Mouse (Mus musculus): ENCODE measurements at regions not wholly inside any gene's neighbourhood (a gene's known extent, or its start where the extent isn't known, plus 50 kb on each side); places are given as distances from the start of the nearest gene placed in this dataset.

GRCm38 (mm10) chr4:32185986-32186385 is 52.6 kb upstream of the Bach2 start:
- H3K9ac ChIP-seq (ENCODE audit: control insufficient read depth, low read depth, low read length, poor library complexity, severe bottlenecking) = no peak overlapping the region
- no peaks in the 10 kb centered on the region for H3K9me3 ChIP-seq (replicated peaks; ENCODE audit: insufficient read depth, low read length)
- H3K4me1 ChIP-seq (ENCODE audit: control insufficient read depth in 1 of 2, insufficient read depth in 2 of 2, low read length in 2 of 2) = peaks cover 5 to 13% of the 10 kb centered on the region in 2 experiments; a peak in 3 of 4 replicates
- DNase-seq (ENCODE audit: low read depth, low spot score) = no peak
- H3K4me3 ChIP-seq (ENCODE audit: control insufficient read depth in 1 of 2, insufficient read depth in 1 of 2, low read depth in 2 of 2, low read length in 2 of 2) = no peak overlapping the region
- TF ChIP-seq USF2 (IDR thresholded peaks at IDR 0.05; ENCODE audit: borderline replicate concordance in 1 of 2, insufficient read depth in 1 of 2, low read depth in 1 of 2, low read length in 2 of 2) = no peak
- TF ChIP-seq NELFE (IDR thresholded peaks at IDR 0.05; ENCODE audit: low read depth, low read length) = no peak
- no peak for TF ChIP-seq BHLHE40 (IDR thresholded peaks at IDR 0.05; ENCODE audit: borderline replicate concordance, low read depth, low read length)
- TF ChIP-seq UBTF (IDR thresholded peaks at IDR 0.05; ENCODE audit: borderline replicate concordance, insufficient read depth, low read depth, low read length) = no peak
- TF ChIP-seq GATA1 (IDR thresholded peaks at IDR 0.05; ENCODE audit: low read depth, low read length) = no peak
- TF ChIP-seq ZNF384 (IDR thresholded peaks at IDR 0.05; ENCODE audit: low read depth, low read length) = no peak
- no peak for TF ChIP-seq GABPA (IDR thresholded peaks at IDR 0.05; ENCODE audit: low read depth, low read length)
- no peak for TF ChIP-seq MXI1 (IDR thresholded peaks at IDR 0.05; ENCODE audit: low read depth, low read length)
- no peak for TF ChIP-seq ELF1 (IDR thresholded peaks at IDR 0.05; ENCODE audit: low read depth, low read length)
- TF ChIP-seq E2F4 (IDR thresholded peaks at IDR 0.05; ENCODE audit: borderline replicate concordance, low read depth, low read length) = no peak
- no peak for TF ChIP-seq SIN3A (IDR thresholded peaks at IDR 0.05; ENCODE audit: low read length)
- no peak for TF ChIP-seq TAL1 (IDR thresholded peaks at IDR 0.05; ENCODE audit: low read length)
- TF ChIP-seq MAX (IDR thresholded peaks at IDR 0.05; ENCODE audit: low read length) = no peak
- no peak for TF ChIP-seq ETS1 (IDR thresholded peaks at IDR 0.05; ENCODE audit: low read depth, low read length)
- TF ChIP-seq TCF12 (IDR thresholded peaks at IDR 0.05; ENCODE audit: low read depth, low read length) = no peak
- no peak for TF ChIP-seq EP300 (IDR thresholded peaks at IDR 0.05; ENCODE audit: low read depth in 1 of 2, low read length in 2 of 2)
- no peak for TF ChIP-seq NRF1 (IDR thresholded peaks at IDR 0.05; ENCODE audit: insufficient read depth, low read depth, low read length, poor library complexity, severe bottlenecking)
- no peak for TF ChIP-seq CTCF (IDR thresholded peaks at IDR 0.05 in 2 of 3, conservative IDR thresholded peaks at IDR 0.05 in 1 of 3; ENCODE audit: control insufficient read depth in 1 of 3, insufficient read depth in 1 of 3, low read depth in 2 of 3, low read length in 3 of 3, poor library complexity in 1 of 3, severe bottlenecking in 1 of 3)
- no peak for TF ChIP-seq MEF2A (IDR thresholded peaks at IDR 0.05; ENCODE audit: extremely low read depth, insufficient replicate concordance, low read depth, low read length, poor library complexity, severe bottlenecking)
- TF ChIP-seq CHD1 (IDR thresholded peaks at IDR 0.05; ENCODE audit: low read depth, low read length) = no peak
- no peaks in the 10 kb centered on the region for H3K27me3 ChIP-seq (ENCODE audit: control insufficient read depth in 1 of 2, insufficient read depth in 2 of 2, low read length in 2 of 2)
- no peaks in the 10 kb centered on the region for H3K79me2 ChIP-seq (ENCODE audit: control insufficient read depth, insufficient read depth, low read length, poor library complexity)
- peaks cover 0 to 12% of the 10 kb centered on the region in 2 experiments; a peak in 2 of 4 replicates for H3K36me3 ChIP-seq (ENCODE audit: control insufficient read depth in 1 of 2, insufficient read depth in 2 of 2, low read length in 2 of 2)
- H3K27ac ChIP-seq (ENCODE audit: control insufficient read depth, low read depth, low read length) = no peak overlapping the region

GRCm38 (mm10) chr4:32187154-32187553 is 51.5 kb upstream of the Bach2 start:
- no peaks in the 10 kb centered on the region for H3K79me2 ChIP-seq (ENCODE audit: control insufficient read depth, insufficient read depth, low read length, poor library complexity)
- H3K9ac ChIP-seq (ENCODE audit: control insufficient read depth, low read depth, low read length, poor library complexity, severe bottlenecking) = no peak overlapping the region
- peaks cover 7 to 13% of the 10 kb centered on the region in 2 experiments; a peak in 3 of 4 replicates for H3K4me1 ChIP-seq (ENCODE audit: control insufficient read depth in 1 of 2, insufficient read depth in 2 of 2, low read length in 2 of 2)
- no peak overlapping the region for H3K27ac ChIP-seq (ENCODE audit: control insufficient read depth, low read depth, low read length)
- TF ChIP-seq MXI1 (IDR thresholded peaks at IDR 0.05; ENCODE audit: low read depth, low read length) (no peak), MAFK (IDR thresholded peaks at IDR 0.05; ENCODE audit: borderline replicate concordance, low read depth, low read length) (no peak), ETS1 (IDR thresholded peaks at IDR 0.05; ENCODE audit: low read depth, low read length) (no peak), GATA1 (IDR thresholded peaks at IDR 0.05; ENCODE audit: low read depth, low read length) (no peak), GABPA (IDR thresholded peaks at IDR 0.05; ENCODE audit: low read depth, low read length) (no peak), UBTF (IDR thresholded peaks at IDR 0.05; ENCODE audit: borderline replicate concordance, insufficient read depth, low read depth, low read length) (no peak), HCFC1 (IDR thresholded peaks at IDR 0.05; ENCODE audit: low read depth, low read length) (no peak), SMC3 (IDR thresholded peaks at IDR 0.05; ENCODE audit: low read depth, low read length) (no peak), NRF1 (IDR thresholded peaks at IDR 0.05; ENCODE audit: insufficient read depth, low read depth, low read length, poor library complexity, severe bottlenecking) (no peak)
- DNase-seq (ENCODE audit: low read depth, low spot score) = no peak
- peaks cover 0 to 12% of the 10 kb centered on the region in 2 experiments; a peak in 2 of 4 replicates for H3K36me3 ChIP-seq (ENCODE audit: control insufficient read depth in 1 of 2, insufficient read depth in 2 of 2, low read length in 2 of 2)
- no peaks in the 10 kb centered on the region; a peak in 1 of 4 replicates for H3K27me3 ChIP-seq (ENCODE audit: control insufficient read depth in 1 of 2, insufficient read depth in 2 of 2, low read length in 2 of 2)
- no peaks in the 10 kb centered on the region for H3K9me3 ChIP-seq (replicated peaks; ENCODE audit: insufficient read depth, low read length)
- H3K4me3 ChIP-seq (ENCODE audit: control insufficient read depth in 1 of 2, insufficient read depth in 1 of 2, low read depth in 2 of 2, low read length in 2 of 2) = no peak overlapping the region

Measured in MEL (cell line).